Mouse (Mus musculus): ENCODE results near the gene Auts2. TPM values are rescaled to one million over a fixed set of nuclear protein-coding genes. Genes with fewer than 3 reads are reported as not detected.

Auts2 gene
- polyA plus RNA-seq, 1 experiment from 2014 or later, result 73.6 TPM

DNA sequence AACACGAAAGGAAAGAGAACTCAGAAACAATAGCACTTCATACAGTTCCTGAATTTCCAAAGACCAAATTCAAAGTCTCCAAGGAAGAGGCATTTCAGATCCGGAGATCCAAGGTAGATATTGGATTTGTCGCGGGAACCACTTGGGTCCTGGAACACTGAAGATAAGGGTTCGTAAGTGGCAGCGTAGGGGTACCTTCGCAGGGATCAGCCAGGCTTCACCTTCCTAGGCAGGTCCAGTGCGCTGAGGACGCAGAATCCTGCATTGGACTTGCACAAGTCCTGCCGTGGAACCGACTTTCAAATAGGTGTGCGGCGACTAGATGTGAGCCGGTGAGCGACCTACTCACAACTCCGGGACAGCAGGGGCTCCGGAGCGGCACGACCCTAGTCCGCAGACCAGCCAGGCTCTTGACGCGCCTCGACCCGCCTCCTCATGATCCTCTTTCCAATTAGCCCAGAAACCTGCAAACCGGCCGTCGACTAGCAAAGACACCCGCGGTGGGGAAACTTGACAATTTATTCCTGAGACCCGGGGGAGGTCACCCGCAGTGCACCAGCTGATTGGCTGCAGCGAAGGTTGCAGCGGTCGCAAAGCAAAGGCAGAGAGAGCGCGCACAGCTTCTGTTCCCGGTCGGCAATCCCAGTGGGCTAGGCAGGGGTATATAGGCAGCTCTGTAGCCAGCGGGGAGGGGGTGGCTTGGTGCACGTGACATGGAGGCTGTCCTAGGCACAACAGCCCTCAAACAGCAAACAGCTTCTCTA, 926.8 kb downstream of the Auts2 start:
- no peak overlapping the region for H3K27ac ChIP-seq
- H3K4me3 ChIP-seq, result peak overlapping the region; percentile 30
- ATAC-seq (ENCODE audit: insufficient number of reproducible peaks, insufficient read depth, low FRiP score, low TSS enrichment), result peak; percentile 23; the same call in 1 of the 2 replicates
- H3K4me1 ChIP-seq, result peaks cover 10% of the 10 kb centered on the region; the same call in 1 of the 2 replicates
- peak overlapping the region; percentile 59 for H3K4me2 ChIP-seq (replicated peaks)
- no peaks in the 10 kb centered on the region for H3K36me3 ChIP-seq
- no peaks in the 10 kb centered on the region for H3K9me3 ChIP-seq
- 0 out of 2 replicates have a peak overlapping the region, but pooled peaks have one; percentile 5 for H3K9ac ChIP-seq
- H3K27me3 ChIP-seq, result peaks cover 25% of the 10 kb centered on the region
- 1% methylated on average over 40 of the region's 40 CpGs for WGBS

DNA sequence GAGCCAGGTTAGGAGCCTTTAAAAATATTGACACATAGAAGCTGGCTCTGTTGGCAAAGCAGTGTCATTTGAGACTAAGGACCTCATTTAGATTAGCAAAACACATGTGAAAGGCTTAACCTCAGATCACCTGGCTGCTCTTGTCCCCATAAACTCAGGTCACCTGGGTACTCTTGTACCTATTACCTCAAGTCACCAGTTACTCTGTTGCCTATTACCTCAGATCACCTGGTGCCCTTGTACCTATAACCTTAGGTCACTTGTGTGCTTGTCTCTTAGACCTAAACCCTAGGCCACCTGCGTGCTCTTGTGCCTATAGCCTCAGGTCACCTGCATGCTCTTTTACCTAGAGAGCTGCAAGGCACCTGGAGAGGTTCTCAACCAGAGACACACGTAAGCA, 928.9 kb downstream of the Auts2 start:
- Histone ChIP-seq H3K36me3 (no peaks in the 10 kb centered on the region), H3K27ac (no peak overlapping the region), H3K4me3 (no peak overlapping the region), H3K27me3 (peaks cover 25% of the 10 kb centered on the region), H3K4me2 (replicated peaks) (no peak overlapping the region), H3K9me3 (no peaks in the 10 kb centered on the region), H3K9ac (no peak overlapping the region), H3K4me1 (peaks cover 10% of the 10 kb centered on the region; the same call in 1 of the 2 replicates)
- ATAC-seq (ENCODE audit: insufficient number of reproducible peaks, insufficient read depth, low FRiP score, low TSS enrichment), result no peak
- WGBS, result 84% methylated on average over 2 of the region's 2 CpGs

DNA sequence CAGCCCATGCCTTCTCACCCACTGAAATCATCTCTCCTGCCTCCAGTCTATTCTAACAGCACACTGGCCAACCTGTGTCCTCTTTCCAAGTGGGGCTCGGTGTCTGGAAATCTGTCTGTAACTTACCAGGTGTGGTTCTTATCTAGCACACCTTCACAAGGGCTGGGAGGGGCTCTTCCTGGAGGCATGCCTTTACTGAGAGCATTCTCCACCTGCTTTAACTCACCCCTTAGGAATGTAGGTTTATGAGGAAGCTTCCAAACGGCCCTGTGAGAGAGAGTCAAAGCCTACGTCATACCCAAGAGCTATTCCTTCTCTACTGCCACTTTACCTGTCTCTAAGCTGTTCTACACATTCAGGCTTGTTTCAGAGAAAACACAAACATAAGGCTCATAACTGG, 929.8 kb downstream of the Auts2 start:
- Histone ChIP-seq H3K9ac (no peak overlapping the region), H3K27ac (no peak overlapping the region), H3K36me3 (no peaks in the 10 kb centered on the region), H3K27me3 (peaks cover 21% of the 10 kb centered on the region; the same call in 1 of the 2 replicates), H3K4me2 (replicated peaks) (no peak overlapping the region), H3K4me3 (no peak overlapping the region), H3K4me1 (peaks cover 10% of the 10 kb centered on the region; the same call in 1 of the 2 replicates), H3K9me3 (no peaks in the 10 kb centered on the region)
- WGBS, result 68% methylated on average over 3 of the region's 3 CpGs
- no peak for ATAC-seq (ENCODE audit: insufficient number of reproducible peaks, insufficient read depth, low FRiP score, low TSS enrichment)

DNA sequence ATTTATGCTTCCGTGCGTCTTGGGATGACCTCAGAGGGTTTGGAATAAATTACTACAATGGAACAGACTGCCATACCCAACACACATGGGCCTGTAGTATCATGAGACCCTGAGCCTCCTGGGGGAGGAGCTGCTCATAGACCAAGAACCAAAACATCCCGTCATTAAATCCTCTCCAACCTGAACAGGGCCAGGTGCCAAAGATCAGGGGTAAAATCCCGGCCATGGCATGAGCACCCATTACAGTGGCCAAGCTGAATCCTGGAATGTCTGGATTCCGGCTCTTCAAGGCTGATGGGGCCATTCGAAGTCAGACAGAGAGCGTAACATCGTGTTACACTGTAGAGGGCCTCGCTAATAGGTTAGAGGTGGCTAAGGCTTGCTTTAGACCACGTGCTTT, 932.4 kb downstream of the Auts2 start:
- no peaks in the 10 kb centered on the region for H3K4me1 ChIP-seq
- H3K36me3 ChIP-seq, result no peaks in the 10 kb centered on the region
- 75% methylated on average over 10 of the region's 10 CpGs for WGBS
- H3K4me2 ChIP-seq (replicated peaks), result no peak overlapping the region
- H3K4me3 ChIP-seq, result no peak overlapping the region
- no peak overlapping the region for H3K9ac ChIP-seq
- H3K27ac ChIP-seq, result no peak overlapping the region
- no peaks in the 10 kb centered on the region for H3K9me3 ChIP-seq
- 0 out of 2 replicates have a peak, but pooled peaks cover 4% of the 10 kb centered on the region for H3K27me3 ChIP-seq
- no peak for ATAC-seq (ENCODE audit: insufficient number of reproducible peaks, insufficient read depth, low FRiP score, low TSS enrichment)

DNA sequence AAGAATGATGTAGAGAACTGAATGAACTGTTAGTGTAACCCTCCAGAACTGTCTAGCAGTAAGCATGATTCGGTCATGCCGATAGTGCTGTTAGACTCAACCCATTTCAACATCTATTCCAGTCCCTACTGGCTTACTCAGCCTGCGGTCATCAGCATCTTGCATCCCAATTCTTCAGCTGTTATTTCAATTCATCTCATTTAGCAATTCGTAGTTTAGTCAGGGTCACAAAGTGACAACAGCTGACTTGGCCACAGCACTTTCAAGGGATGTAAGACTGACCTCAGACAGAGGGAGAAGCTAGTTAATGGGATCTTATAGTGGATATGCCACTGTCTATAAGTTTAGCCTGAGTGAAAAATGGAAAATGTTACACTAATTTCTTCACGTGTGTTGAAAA, 936.4 kb downstream of the Auts2 start:
- Histone ChIP-seq H3K9me3 (no peaks in the 10 kb centered on the region), H3K9ac (no peak overlapping the region), H3K4me1 (0 out of 2 replicates have a peak, but pooled peaks cover 3% of the 10 kb centered on the region), H3K4me3 (no peak overlapping the region), H3K27me3 (no peaks in the 10 kb centered on the region), H3K36me3 (no peaks in the 10 kb centered on the region), H3K27ac (no peak overlapping the region), H3K4me2 (replicated peaks) (no peak overlapping the region)
- 84% methylated on average over 5 of the region's 5 CpGs for WGBS
- ATAC-seq (ENCODE audit: insufficient number of reproducible peaks, insufficient read depth, low FRiP score, low TSS enrichment), result no peak

DNA sequence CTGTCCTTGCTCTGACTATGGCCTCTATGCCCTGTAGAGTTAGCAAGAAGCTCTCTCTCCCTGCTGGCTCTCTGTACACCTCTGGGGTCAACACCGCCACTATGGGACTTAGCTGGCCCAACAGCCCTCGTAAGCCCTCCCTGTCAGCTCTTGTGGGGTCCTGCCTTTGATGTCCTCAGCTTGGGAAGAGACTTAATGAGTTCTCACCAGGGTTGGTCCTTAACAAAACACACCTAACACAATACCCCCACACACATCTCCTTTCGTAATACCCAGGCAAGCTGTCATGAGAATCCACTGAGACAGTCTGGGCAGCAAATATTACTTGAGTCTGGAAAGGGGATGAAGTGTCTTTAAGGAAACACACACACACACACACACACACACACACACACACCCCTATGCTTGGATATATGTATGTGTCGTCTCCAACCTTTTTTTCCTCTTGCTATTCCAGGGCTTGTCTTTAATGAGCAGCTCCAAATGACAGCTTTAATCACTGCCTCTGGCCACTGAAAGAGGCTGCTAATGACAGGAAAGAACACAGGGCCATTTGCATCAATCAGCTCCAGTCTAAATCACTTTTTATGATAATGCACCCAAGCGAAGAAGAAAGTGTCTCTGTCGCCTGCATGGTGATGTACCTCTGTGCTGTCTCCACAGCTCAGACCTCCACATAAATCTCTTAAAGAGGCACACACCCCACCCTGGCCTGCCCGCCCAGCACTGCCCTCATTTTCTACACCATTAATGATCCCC, 941.0 kb downstream of the Auts2 start:
- Histone ChIP-seq H3K9me3 (no peaks in the 10 kb centered on the region), H3K9ac (no peak overlapping the region), H3K4me1 (peaks cover 27% of the 10 kb centered on the region), H3K36me3 (no peaks in the 10 kb centered on the region), H3K4me2 (replicated peaks) (no peak overlapping the region), H3K27ac (no peak overlapping the region), H3K27me3 (0 out of 2 replicates have a peak, but pooled peaks cover 6% of the 10 kb centered on the region), H3K4me3 (no peak overlapping the region)
- ATAC-seq (ENCODE audit: insufficient number of reproducible peaks, insufficient read depth, low FRiP score, low TSS enrichment), result no peak
- WGBS, result 46% methylated on average over 7 of the region's 7 CpGs

DNA sequence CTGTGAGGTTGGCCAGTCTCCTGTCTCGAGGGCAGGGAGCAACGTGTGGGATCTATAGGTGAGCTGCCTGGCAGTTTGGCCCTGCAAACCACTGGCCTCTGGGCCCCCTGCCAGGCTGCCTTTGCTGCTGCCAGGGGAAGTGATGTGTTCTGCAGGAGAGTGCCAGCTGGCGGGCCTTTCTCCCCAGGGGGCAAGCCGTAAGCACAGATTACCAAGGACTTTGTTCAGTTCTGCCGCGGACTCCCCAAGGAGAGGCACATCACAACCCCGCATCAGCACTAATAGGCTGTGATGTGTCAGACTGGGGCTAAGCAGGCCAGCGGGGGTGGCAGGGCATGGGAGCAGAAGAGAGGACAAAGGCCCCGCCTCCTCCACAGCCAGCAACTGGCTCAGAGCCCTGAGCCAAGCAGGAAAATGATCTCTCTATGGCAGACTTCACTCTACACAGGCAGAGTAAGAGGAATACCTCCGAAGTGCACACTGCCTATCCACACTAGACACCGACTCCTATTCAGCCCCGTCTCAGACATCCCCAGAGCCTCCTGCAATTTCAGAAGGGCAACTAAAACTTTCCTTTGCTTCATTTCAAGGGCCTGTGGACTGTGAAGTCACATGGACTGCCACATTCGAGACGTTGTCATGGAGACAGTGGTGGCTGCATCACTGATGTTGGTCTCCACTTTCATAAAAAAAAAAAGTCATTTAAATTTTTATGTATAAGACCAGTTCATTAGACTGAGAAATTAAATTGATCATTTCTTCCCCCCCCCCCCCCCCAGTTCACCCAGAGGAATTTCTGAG, 942.6 kb downstream of the Auts2 start:
- peak; percentile 64; the same call in 1 of the 2 replicates for ATAC-seq (ENCODE audit: insufficient number of reproducible peaks, insufficient read depth, low FRiP score, low TSS enrichment)
- H3K27me3 ChIP-seq, result 0 out of 2 replicates have a peak, but pooled peaks cover 8% of the 10 kb centered on the region
- peak overlapping the region; percentile 4; the same call in 1 of the 2 replicates for H3K9ac ChIP-seq
- H3K4me1 ChIP-seq, result peaks cover 38% of the 10 kb centered on the region
- H3K4me2 ChIP-seq (replicated peaks), result 0 out of 2 replicates have a peak overlapping the region, but pooled peaks have one; percentile 7
- H3K36me3 ChIP-seq, result no peaks in the 10 kb centered on the region
- no peak overlapping the region for H3K4me3 ChIP-seq
- H3K27ac ChIP-seq, result 0 out of 2 replicates have a peak overlapping the region, but pooled peaks have one; percentile 12
- 10% methylated on average over 14 of the region's 14 CpGs for WGBS
- no peaks in the 10 kb centered on the region for H3K9me3 ChIP-seq

DNA sequence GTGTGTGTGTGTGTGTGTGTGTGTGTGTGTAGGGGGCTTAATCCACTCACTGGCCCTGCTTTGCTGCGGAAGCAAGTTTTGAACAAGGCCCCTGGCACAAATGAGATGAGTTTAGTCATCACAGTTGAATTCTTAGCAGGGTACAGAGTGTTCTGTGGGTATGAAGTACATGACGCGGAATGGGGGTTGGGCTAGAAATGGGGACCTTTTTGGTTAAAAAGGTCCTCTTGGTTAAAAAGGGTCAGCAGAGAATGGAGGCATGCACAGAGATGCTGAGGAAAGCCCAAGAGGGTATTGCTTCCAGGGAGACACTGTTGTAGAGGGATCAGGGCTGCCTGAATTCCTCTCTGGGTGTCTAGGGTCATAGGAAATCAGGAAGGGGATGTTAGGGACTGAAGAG, 945.6 kb downstream of the Auts2 start:
- WGBS, result 81% methylated on average over 3 of the region's 3 CpGs
- Histone ChIP-seq H3K4me1 (peaks cover 38% of the 10 kb centered on the region), H3K36me3 (no peaks in the 10 kb centered on the region), H3K27ac (no peak overlapping the region), H3K9me3 (no peaks in the 10 kb centered on the region), H3K9ac (0 out of 2 replicates have a peak overlapping the region, but pooled peaks have one; percentile 19), H3K4me2 (replicated peaks) (no peak overlapping the region), H3K4me3 (no peak overlapping the region), H3K27me3 (0 out of 2 replicates have a peak, but pooled peaks cover 8% of the 10 kb centered on the region)
- no peak for ATAC-seq (ENCODE audit: insufficient number of reproducible peaks, insufficient read depth, low FRiP score, low TSS enrichment)

DNA sequence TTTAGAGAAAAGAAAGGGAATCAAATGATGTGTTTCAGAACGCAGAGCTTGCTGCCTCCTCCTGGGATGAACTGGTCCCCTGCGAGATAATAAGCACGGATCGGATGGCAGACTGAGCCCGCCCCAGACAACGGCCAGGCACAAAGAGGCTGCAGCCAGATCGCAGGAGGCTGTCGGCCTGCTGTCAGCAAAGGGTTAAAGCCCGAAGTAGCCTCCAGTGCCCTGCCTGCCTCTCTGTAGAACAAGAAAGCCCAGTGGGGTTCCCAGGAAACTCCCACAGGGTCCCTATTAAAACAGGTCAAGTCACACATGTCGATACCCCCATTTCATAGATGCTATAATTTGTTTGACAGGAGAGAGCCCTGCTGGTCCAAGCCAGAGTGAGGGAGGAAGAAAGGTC, 946.6 kb downstream of the Auts2 start:
- H3K4me3 ChIP-seq, result no peak overlapping the region
- no peaks in the 10 kb centered on the region for H3K9me3 ChIP-seq
- 0 out of 2 replicates have a peak, but pooled peaks cover 8% of the 10 kb centered on the region for H3K27me3 ChIP-seq
- H3K4me1 ChIP-seq, result peaks cover 33% of the 10 kb centered on the region
- no peak overlapping the region for H3K4me2 ChIP-seq (replicated peaks)
- H3K36me3 ChIP-seq, result no peaks in the 10 kb centered on the region
- ATAC-seq (ENCODE audit: insufficient number of reproducible peaks, insufficient read depth, low FRiP score, low TSS enrichment), result no peak
- no peak overlapping the region for H3K9ac ChIP-seq
- no peak overlapping the region for H3K27ac ChIP-seq
- whole genome bisulfite sequencing, result 3% methylated on average over 10 of the region's 10 CpGs

DNA sequence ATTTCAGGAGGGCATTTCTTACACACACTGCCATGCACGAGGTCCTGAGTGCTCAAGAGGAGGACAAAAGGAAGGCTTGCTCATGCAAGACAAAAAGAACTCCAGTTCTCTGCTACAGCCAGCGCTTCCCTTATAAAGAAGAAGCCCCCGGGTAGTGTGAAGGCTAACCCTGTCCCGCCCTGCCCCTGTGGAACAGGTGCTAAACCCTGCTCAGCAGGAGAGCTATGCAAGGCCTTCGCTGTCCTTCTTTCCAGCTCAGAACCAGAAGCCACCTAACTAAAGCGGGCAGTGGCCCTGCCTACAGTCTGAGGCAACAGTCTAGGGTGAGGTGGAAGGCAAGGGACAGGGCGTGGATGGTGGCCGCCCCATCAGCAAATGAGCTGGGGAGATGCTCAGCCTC, 947.4 kb downstream of the Auts2 start:
- H3K36me3 ChIP-seq, result no peaks in the 10 kb centered on the region
- no peak overlapping the region for H3K4me2 ChIP-seq (replicated peaks)
- H3K4me3 ChIP-seq, result no peak overlapping the region
- peaks cover 24% of the 10 kb centered on the region for H3K4me1 ChIP-seq
- H3K9ac ChIP-seq, result no peak overlapping the region
- no peak for ATAC-seq (ENCODE audit: insufficient number of reproducible peaks, insufficient read depth, low FRiP score, low TSS enrichment)
- no peaks in the 10 kb centered on the region for H3K9me3 ChIP-seq
- H3K27ac ChIP-seq, result no peak overlapping the region
- 0 out of 2 replicates have a peak, but pooled peaks cover 8% of the 10 kb centered on the region for H3K27me3 ChIP-seq
- 20% methylated on average over 8 of the region's 8 CpGs for WGBS

DNA sequence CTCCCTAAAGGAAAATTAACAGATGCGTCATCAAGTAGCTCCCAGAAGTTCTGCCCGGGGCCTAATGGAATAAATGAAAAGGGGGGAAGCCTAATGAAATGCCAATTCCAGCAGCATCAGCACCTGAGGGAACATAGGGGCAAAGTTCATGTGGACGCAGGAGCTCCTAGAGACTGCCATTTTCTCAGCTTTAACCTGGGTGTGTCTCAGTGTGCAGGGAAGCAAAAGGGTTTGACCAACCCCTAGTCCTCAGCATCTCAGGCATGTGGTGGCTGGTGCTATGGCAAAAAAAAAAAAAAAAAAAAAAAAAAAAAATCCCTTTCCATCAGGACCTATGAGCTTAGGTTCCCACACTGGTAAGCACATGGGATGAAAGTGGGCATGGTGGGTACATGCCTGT, 948.5 kb downstream of the Auts2 start:
- H3K36me3 ChIP-seq, result no peaks in the 10 kb centered on the region
- H3K4me3 ChIP-seq, result no peak overlapping the region
- no peak for ATAC-seq (ENCODE audit: insufficient number of reproducible peaks, insufficient read depth, low FRiP score, low TSS enrichment)
- H3K4me2 ChIP-seq (replicated peaks), result no peak overlapping the region
- no peak overlapping the region for H3K27ac ChIP-seq
- H3K9me3 ChIP-seq, result no peaks in the 10 kb centered on the region
- no peak overlapping the region for H3K9ac ChIP-seq
- H3K4me1 ChIP-seq, result peaks cover 17% of the 10 kb centered on the region
- 0 out of 2 replicates have a peak, but pooled peaks cover 5% of the 10 kb centered on the region for H3K27me3 ChIP-seq
- 67% methylated on average over 3 of the region's 3 CpGs for WGBS
